Mouse (Mus musculus) spleen, adult 2 months (tissue): ENCODE data around the gene Nav3.

Experiments used
- CTCF ChIP-seq: fragments of 200-500 bp; IDR thresholded peaks from 2 replicates; pipeline ENCODE4 v1.5.1; 2011; ENCODE audit warnings: mild to moderate bottlenecking, inconsistent platforms; ENCODE audit not compliant: insufficient read depth, insufficient read length, insufficient replicate concordance; ENCODE audit errors: extremely low read depth
- POLR2A ChIP-seq: fragments of 200-500 bp; IDR thresholded peaks from 2 replicates; pipeline ENCODE4 v1.6.1; 2011; ENCODE audit warnings: low read depth, low read length, inconsistent platforms

DNA sequence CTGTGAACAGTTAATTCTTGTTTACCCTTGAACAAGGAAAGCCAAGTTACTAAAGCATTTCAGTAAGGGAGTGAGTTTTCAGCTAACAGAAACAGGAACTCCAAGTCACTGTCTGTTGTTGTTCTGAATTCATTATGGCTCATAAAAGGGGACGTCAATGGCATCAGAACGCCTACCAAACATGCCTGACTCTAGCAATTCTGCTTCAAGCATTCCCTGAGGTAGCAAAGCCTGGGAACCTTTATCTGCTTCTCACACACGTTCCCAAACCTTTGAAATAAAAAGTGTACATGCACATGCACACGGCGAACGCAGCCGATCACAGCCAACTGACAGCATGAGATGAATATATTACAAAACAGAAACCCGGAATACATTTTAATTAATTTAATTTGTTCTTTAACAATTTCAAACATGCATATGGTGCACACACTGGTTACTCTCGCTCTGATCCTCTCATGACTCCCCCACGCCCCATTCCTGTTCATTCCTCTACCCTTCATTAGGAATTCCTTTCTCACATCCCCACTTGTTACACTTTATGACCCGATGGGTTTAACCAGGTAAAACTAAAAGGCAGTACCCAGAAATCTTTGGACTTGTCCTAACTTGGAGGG is 42.6 kb downstream of the Nav3 start:
- no peak for TF ChIP-seq CTCF
- TF ChIP-seq POLR2A: no peak
